Mouse (Mus musculus): ENCODE measurements around the gene Clcn1. TPM values are rescaled to one million over a fixed set of nuclear protein-coding genes. Genes with fewer than 3 reads are reported as not detected.

The Clcn1 gene
- polyA plus RNA-seq, 1 experiment from 2014 or later = 2.2 TPM

GRCm38 (mm10) chr6:42362974-42363373 lies 76.5 kb downstream of the Clcn1 start:
- no peaks in the 10 kb centered on the region for H3K9me3 ChIP-seq
- 54% methylated on average over 3 of the region's 3 CpGs for WGBS
- H3K4me2 ChIP-seq = no peak overlapping the region
- H3K4me3 ChIP-seq (replicated peaks) = no peak overlapping the region
- no peak overlapping the region for H3K27ac ChIP-seq
- peaks cover 3% of the 10 kb centered on the region; the same call in 1 of the 2 replicates for H3K4me1 ChIP-seq
- H3K27me3 ChIP-seq = no peaks in the 10 kb centered on the region
- no peak overlapping the region for H3K9ac ChIP-seq
- peaks cover 21% of the 10 kb centered on the region for H3K36me3 ChIP-seq (replicated peaks)
- ATAC-seq (ENCODE audit: low FRiP score) = no peak; the same call in 1 of the 2 replicates

DNA sequence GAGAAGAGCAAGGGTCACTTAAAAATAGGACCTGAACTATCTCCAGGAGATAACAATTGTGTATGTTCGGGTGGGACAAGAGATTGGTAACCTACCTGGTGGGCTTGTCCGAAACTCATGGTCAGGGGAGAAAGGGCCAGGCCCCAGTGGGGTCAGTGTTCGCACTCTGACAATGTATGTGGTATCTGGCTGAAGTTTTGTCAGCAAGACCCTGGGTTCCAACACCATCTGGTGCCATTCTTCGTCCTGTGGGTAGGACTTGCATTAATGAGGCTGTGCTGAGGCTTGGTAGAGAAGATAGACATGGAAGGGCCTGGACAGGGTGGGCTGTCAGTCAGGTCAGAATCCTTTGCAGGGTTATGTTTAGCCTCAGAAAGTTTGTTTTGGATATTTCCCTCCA lies 77.6 kb downstream of the Clcn1 start:
- H3K36me3 ChIP-seq (replicated peaks) = peaks cover 11% of the 10 kb centered on the region
- H3K4me1 ChIP-seq = peaks cover 3% of the 10 kb centered on the region; the same call in 1 of the 2 replicates
- no peak overlapping the region for H3K27ac ChIP-seq
- no peak overlapping the region for H3K9ac ChIP-seq
- 90% methylated on average over 4 of the region's 4 CpGs for WGBS
- no peak for ATAC-seq (ENCODE audit: low FRiP score)
- no peak overlapping the region for H3K4me3 ChIP-seq (replicated peaks)
- H3K4me2 ChIP-seq = no peak overlapping the region
- no peaks in the 10 kb centered on the region for H3K9me3 ChIP-seq
- H3K27me3 ChIP-seq = no peaks in the 10 kb centered on the region

DNA sequence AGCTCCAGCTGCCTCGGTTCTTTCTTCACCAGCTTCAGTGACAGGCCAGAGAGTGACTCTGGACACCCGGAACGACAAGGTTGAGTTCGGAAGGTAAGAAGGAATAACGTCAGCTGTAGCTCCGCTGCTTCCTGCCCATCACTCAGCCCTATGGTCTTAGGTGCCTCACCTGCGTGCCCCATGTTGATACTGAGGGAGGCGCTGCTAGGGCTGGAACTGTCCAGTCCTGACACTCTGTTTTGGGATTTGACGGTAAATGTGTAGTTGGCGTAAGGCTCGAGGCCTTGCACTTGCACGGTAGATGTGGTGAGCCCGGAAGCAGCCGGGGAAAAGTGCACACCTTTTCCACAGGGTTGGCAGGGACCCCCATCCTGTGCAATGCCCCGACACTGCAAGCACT lies 78.1 kb downstream of the Clcn1 start:
- ATAC-seq (ENCODE audit: low FRiP score) = no peak
- Histone ChIP-seq H3K4me1 (peaks cover 5% of the 10 kb centered on the region; the same call in 1 of the 2 replicates), H3K27ac (no peak overlapping the region), H3K4me3 (replicated peaks) (no peak overlapping the region), H3K27me3 (no peaks in the 10 kb centered on the region), H3K4me2 (no peak overlapping the region), H3K9ac (no peak overlapping the region), H3K36me3 (replicated peaks) (peaks cover 6% of the 10 kb centered on the region), H3K9me3 (no peaks in the 10 kb centered on the region)
- 90% methylated on average over 15 of the region's 15 CpGs for WGBS

DNA sequence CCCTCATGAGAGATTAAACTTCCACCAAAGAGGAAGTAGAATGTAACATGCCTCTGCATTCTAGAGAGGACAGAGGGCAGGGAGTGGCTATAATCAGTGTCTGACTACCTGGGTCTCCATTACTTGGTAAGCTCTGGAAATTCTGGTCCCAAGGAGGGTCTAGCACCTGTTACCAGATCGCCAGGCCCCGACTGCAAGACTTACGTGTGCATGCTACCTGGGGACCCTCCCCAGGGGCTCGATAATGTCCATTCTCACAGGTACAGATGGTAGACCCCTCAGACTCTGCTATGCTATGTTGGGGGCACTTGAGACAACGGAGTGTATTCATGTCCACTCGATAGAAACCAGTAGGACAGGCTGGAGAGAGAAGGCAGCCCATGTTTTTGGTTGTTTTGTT lies 78.7 kb downstream of the Clcn1 start:
- Histone ChIP-seq H3K4me3 (replicated peaks) (no peak overlapping the region), H3K4me1 (peaks cover 9% of the 10 kb centered on the region), H3K4me2 (no peak overlapping the region), H3K9me3 (no peaks in the 10 kb centered on the region), H3K27ac (no peak overlapping the region), H3K9ac (no peak overlapping the region), H3K27me3 (no peaks in the 10 kb centered on the region), H3K36me3 (replicated peaks) (no peaks in the 10 kb centered on the region; the same call in 1 of the 2 replicates)
- ATAC-seq (ENCODE audit: low FRiP score) = no peak
- 90% methylated on average over 6 of the region's 6 CpGs for WGBS

Other genes starting within 250 kb of the Clcn1 start
- not detected in 2 replicates for gene Sva, start 248.3 kb upstream of the Clcn1 start, polyA plus RNA-seq (2016; fragmentation: Nextera tagmentation; extraction: Ambion mirVana)
- not detected in 2 replicates for gene Tas2r139, start 145.7 kb upstream of the Clcn1 start, polyA plus RNA-seq (2016; fragmentation: Nextera tagmentation; extraction: Ambion mirVana)
- gene Tas2r144, start 71.4 kb upstream of the Clcn1 start, polyA plus RNA-seq (2016; fragmentation: Nextera tagmentation; extraction: Ambion mirVana) = not detected in 2 replicates
- 11.8 and 12.8 TPM in 2 replicates for gene Gstk1, start 40.8 kb upstream of the Clcn1 start, polyA plus RNA-seq (2016; fragmentation: Nextera tagmentation; extraction: Ambion mirVana)
- 0.17 TPM in 1 of 2 replicates, not detected in the other for gene Tmem139, start 24.7 kb upstream of the Clcn1 start, polyA plus RNA-seq (2016; fragmentation: Nextera tagmentation; extraction: Ambion mirVana)
- gene Casp2, start 21.7 kb upstream of the Clcn1 start, polyA plus RNA-seq (2016; fragmentation: Nextera tagmentation; extraction: Ambion mirVana) = 74.0 and 79.8 TPM in 2 replicates
- gene Fam131b, start 38.0 kb downstream of the Clcn1 start, polyA plus RNA-seq (2016; fragmentation: Nextera tagmentation; extraction: Ambion mirVana) = 3.6 and 4.7 TPM in 2 replicates
- 66.6 and 71.1 TPM in 2 replicates for gene Zyx, start 62.9 kb downstream of the Clcn1 start, polyA plus RNA-seq (2016; fragmentation: Nextera tagmentation; extraction: Ambion mirVana)
- 0.69 and 1.4 TPM in 2 replicates for gene Epha1, start 86.6 kb downstream of the Clcn1 start, polyA plus RNA-seq (2016; fragmentation: Nextera tagmentation; extraction: Ambion mirVana)
- not detected in 2 replicates for gene Tas2r143, start 113.6 kb downstream of the Clcn1 start, polyA plus RNA-seq (2016; fragmentation: Nextera tagmentation; extraction: Ambion mirVana)
- not detected in 2 replicates for gene Tas2r135, start 118.7 kb downstream of the Clcn1 start, polyA plus RNA-seq (2016; fragmentation: Nextera tagmentation; extraction: Ambion mirVana)
- not detected in 2 replicates for gene Tas2r126, start 147.8 kb downstream of the Clcn1 start, polyA plus RNA-seq (2016; fragmentation: Nextera tagmentation; extraction: Ambion mirVana)
- not detected in 2 replicates for gene Olfr458, start 178.5 kb downstream of the Clcn1 start, polyA plus RNA-seq (2016; fragmentation: Nextera tagmentation; extraction: Ambion mirVana)
- gene Olfr457, start 189.7 kb downstream of the Clcn1 start, polyA plus RNA-seq (2016; fragmentation: Nextera tagmentation; extraction: Ambion mirVana) = 0.08 TPM in 1 of 2 replicates, not detected in the other
- not detected in 2 replicates for gene Olfr456, start 200.5 kb downstream of the Clcn1 start, polyA plus RNA-seq (2016; fragmentation: Nextera tagmentation; extraction: Ambion mirVana)